Mouse (Mus musculus) forebrain, postnatal 0 days (tissue): ENCODE results near the gene Ndc1. TPM values are rescaled to one million over a fixed set of nuclear protein-coding genes. Genes with fewer than 3 reads are reported as not detected.
"Not testable (repeated sequence)": the region's sequence is repeated elsewhere in the genome, so short reads cannot be mapped to it uniquely, and the experiment has no call there.

Source experiments
- ATAC-seq: fragments of 200-750 bp; cut with Nextera tagmentation; 2 replicates; pipeline ENCODE4 v1.8.0; 2017; ENCODE audit warnings: mild to moderate bottlenecking, moderate library complexity
- DNase-seq: peaks from one replicate; pipeline ENCODE4 v3.0.0-alpha.2; 2015
- H3K27ac ChIP-seq: fragments of 300-500 bp; sonication (generic); 2 replicates; pipeline ENCODE4 v1.5.1; 2014; ENCODE audit warnings: low read depth, mild to moderate bottlenecking, antibody characterized with exemption, low read length, moderate library complexity, mixed read lengths
- H3K27me3 ChIP-seq: fragments of 300-500 bp; sonication (generic); 2 replicates; pipeline ENCODE4 v1.6.1; 2014; ENCODE audit warnings: mild to moderate bottlenecking, low read length, mixed read lengths; ENCODE audit not compliant: insufficient read depth
- H3K36me3 ChIP-seq: fragments of 300-500 bp; sonication (generic); 2 replicates; pipeline ENCODE4 v1.6.1; 2014; ENCODE audit warnings: mild to moderate bottlenecking, moderate library complexity; ENCODE audit not compliant: insufficient read depth
- H3K4me1 ChIP-seq: fragments of 300-500 bp; sonication (generic); 2 replicates; pipeline ENCODE4 v1.6.1; 2014; ENCODE audit warnings: antibody characterized with exemption; ENCODE audit not compliant: insufficient read depth
- H3K4me2 ChIP-seq: fragments of 300-500 bp; sonication (generic); 2 replicates; pipeline ENCODE4 v1.6.1; 2014; ENCODE audit warnings: low read depth, mild to moderate bottlenecking, moderate library complexity
- H3K4me3 ChIP-seq: fragments of 300-500 bp; sonication (generic); 2 replicates; pipeline ENCODE4 v1.5.1; 2014; ENCODE audit warnings: low read depth, low read length, mixed read lengths
- H3K9ac ChIP-seq: fragments of 300-500 bp; sonication (generic); 2 replicates; pipeline ENCODE4 v1.6.1; 2014; ENCODE audit warnings: mild to moderate bottlenecking
- H3K9me3 ChIP-seq: fragments of 300-500 bp; sonication (generic); 2 replicates; pipeline ENCODE4 v1.6.1; 2016; ENCODE audit warnings: low read length
- CTCF ChIP-seq: sonication (generic); IDR thresholded peaks from 2 replicates; pipeline ENCODE4 v1.5.1; 2016; ENCODE audit warnings: antibody characterized with exemption, control low read depth, low read depth
- WGBS: fragments of 180-500 bp; shearing (Covaris S2); extraction: QIAGEN DNeasy Blood & Tissue Kit; methylation state at CpG from one replicate; pipeline ENCODE4 v1.1.7; 2014; 5-methylcytosine and 5-hydroxymethylcytosine counted together
- polyA plus RNA-seq: library from polyadenylated mRNA; unstranded; fragments of >200 nt; fragmentation: Nextera tagmentation; extraction: Ambion mirVana; gene quantifications from 2 replicates; pipeline ENCODE4 v1.2.1, GENCODE M21; 2015
- total RNA-seq: library from RNA; depleted of rRNA; stranded (reverse); fragments of >200 nt; gene quantifications from 2 replicates; pipeline ENCODE4 v1.2.3, GENCODE M21; 2014

Ndc1 gene
- total and polyA plus RNA-seq, 2 experiments from 2014 or later = 18.7 to 30.4 TPM

GRCm38 (mm10) chr4:107363573-107363972, 4.0 kb upstream of the Ndc1 start:
- WGBS = 78% methylated on average over 6 of the region's 6 CpGs
- no peaks in the 10 kb centered on the region for H3K4me1 ChIP-seq
- DNase-seq (no peak), ATAC-seq (no peak)
- no peak for TF ChIP-seq CTCF
- H3K27ac ChIP-seq = no peak overlapping the region
- H3K4me2 ChIP-seq = no peak overlapping the region
- H3K36me3 ChIP-seq = peaks cover 7% of the 10 kb centered on the region; the same call in 1 of the 2 replicates
- no peak overlapping the region for H3K9ac ChIP-seq
- H3K4me3 ChIP-seq = no peak overlapping the region
- H3K9me3 ChIP-seq = no peaks in the 10 kb centered on the region
- no peaks in the 10 kb centered on the region for H3K27me3 ChIP-seq

DNA sequence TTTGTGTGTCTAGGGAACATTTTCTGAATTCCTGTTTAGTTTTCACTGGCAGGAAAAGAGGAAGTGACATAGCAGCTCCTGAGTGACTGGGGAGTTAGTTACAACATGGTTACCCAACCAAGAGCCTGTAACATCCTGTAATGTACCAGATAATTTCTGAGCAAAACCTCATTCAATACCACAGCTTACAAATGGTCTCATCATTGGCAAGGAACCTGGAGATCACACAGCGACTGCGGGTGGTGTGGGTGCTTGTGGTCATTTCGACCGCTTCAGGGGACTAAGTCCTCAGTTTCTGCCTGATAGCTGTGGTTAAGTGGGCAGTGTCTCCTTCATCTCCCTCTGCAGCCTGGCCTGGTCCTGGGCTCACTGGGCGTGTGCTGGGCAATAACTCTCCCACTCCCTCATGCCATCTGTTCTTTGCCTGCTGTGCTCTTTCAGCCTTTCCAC, 3.4 kb upstream of the Ndc1 start:
- no peaks in the 10 kb centered on the region for H3K27me3 ChIP-seq
- no peak overlapping the region for H3K4me2 ChIP-seq
- peaks cover 6% of the 10 kb centered on the region; the same call in 1 of the 2 replicates for H3K36me3 ChIP-seq
- no peak for TF ChIP-seq CTCF
- DNase-seq (no peak), ATAC-seq (no peak)
- no peak overlapping the region for H3K9ac ChIP-seq
- no peaks in the 10 kb centered on the region for H3K4me1 ChIP-seq
- no peaks in the 10 kb centered on the region for H3K9me3 ChIP-seq
- H3K4me3 ChIP-seq = no peak overlapping the region
- WGBS = 85% methylated on average over 5 of the region's 5 CpGs
- no peak overlapping the region for H3K27ac ChIP-seq

DNA sequence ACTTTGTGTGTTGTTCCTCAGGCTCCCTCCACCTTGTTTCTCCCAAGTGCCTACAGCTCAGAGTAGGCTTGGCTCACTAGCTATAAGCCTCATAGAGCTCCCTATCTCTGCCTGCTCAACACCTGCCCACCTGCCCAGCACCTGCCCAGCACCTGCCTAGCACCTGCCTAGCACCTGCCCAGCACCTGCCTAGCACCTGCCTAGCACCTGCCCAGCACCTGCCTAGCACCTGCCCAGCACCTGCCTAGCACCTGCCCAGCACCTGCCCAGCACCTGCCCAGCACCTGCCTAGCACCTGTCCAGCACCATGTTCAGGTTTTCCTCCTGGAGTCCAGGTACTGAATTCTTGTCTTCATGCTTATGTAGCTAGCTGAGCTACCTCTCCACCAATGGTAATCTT, 1.2 kb upstream of the Ndc1 start:
- H3K27ac ChIP-seq, H3K36me3 ChIP-seq, H3K9me3 ChIP-seq, H3K9ac ChIP-seq, H3K27me3 ChIP-seq, H3K4me2 ChIP-seq, H3K4me1 ChIP-seq, ATAC-seq, DNase-seq, H3K4me3 ChIP-seq: not testable (repeated sequence)

DNA sequence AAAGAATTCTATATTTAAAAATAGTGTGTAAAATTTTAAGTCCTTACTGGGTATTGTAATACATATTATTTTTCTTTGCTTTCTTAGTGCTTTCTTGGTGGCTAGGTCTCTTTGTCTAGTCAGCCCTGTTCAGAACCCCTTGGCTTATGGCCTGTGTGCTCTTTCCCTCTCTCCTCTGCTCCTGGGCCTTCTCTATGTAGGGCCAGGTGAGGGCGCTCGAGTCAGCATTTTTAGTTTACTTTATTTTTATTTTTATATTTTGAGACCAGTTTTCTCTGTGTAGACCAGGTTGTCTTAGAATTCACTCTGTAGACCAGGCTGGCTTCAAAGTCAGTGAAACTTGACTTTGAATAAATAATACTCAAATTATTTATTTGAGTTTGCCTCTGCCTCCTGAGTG, 4.7 kb downstream of the Ndc1 start:
- Histone ChIP-seq H3K4me1 (no peaks in the 10 kb centered on the region), H3K4me2 (no peak overlapping the region), H3K27me3 (no peaks in the 10 kb centered on the region), H3K9ac (no peak overlapping the region), H3K27ac (no peak overlapping the region), H3K4me3 (no peak overlapping the region), H3K9me3 (no peaks in the 10 kb centered on the region), H3K36me3 (peaks cover 30% of the 10 kb centered on the region)
- ATAC-seq = no peak
- TF ChIP-seq CTCF = peak; percentile 42
- 66% methylated on average over 2 of the region's 2 CpGs for WGBS
- peak; percentile 13 for DNase-seq

GRCm38 (mm10) chr4:107374677-107375076, 7.1 kb downstream of the Ndc1 start:
- H3K27ac ChIP-seq = no peak overlapping the region
- H3K4me3 ChIP-seq = no peak overlapping the region
- H3K36me3 ChIP-seq = peaks cover 34% of the 10 kb centered on the region
- H3K9ac ChIP-seq = no peak overlapping the region
- H3K4me1 ChIP-seq = no peaks in the 10 kb centered on the region
- no peak overlapping the region for H3K4me2 ChIP-seq
- no peaks in the 10 kb centered on the region for H3K9me3 ChIP-seq
- TF ChIP-seq CTCF = no peak
- DNase-seq = no peak
- no peak for ATAC-seq
- 85% methylated on average over 4 of the region's 4 CpGs for WGBS
- no peaks in the 10 kb centered on the region for H3K27me3 ChIP-seq

- Histone ChIP-seq H3K9ac (no peak overlapping the region), H3K36me3 (peaks cover 50% of the 10 kb centered on the region), H3K27ac (no peak overlapping the region), H3K9me3 (no peaks in the 10 kb centered on the region), H3K27me3 (no peaks in the 10 kb centered on the region), H3K4me1 (no peaks in the 10 kb centered on the region), H3K4me2 (no peak overlapping the region), H3K4me3 (no peak overlapping the region)
- no peak for TF ChIP-seq CTCF
- DNase-seq (no peak), ATAC-seq (no peak)
- 89% methylated on average over 6 of the region's 6 CpGs for WGBS
Measured at GRCm38 (mm10) chr4:107378954-107379353, 11.4 kb downstream of the Ndc1 start.

DNA sequence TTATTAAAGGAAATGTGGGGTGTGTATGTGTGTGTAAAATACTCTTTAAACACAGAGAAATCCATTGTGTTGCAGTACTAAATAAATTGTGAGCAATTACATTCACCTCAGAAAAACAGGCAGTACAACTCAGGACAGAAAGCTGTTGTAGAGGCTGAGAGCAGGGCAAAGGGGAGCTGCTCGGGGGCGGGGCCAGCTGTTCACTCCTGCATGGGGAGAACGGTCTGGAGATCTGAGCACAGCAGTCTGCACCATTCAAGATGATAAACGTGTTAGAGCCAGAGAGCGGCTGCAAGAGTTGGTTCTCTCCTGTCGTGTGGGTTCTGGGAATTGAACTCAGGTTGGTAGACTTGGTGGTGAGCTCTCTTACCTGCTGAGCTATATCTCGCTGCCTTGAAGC, 13.3 kb downstream of the Ndc1 start:
- no peak for TF ChIP-seq CTCF
- Histone ChIP-seq H3K4me3 (no peak overlapping the region), H3K36me3 (peaks cover 43% of the 10 kb centered on the region), H3K4me1 (no peaks in the 10 kb centered on the region), H3K9me3 (no peaks in the 10 kb centered on the region), H3K4me2 (no peak overlapping the region), H3K9ac (no peak overlapping the region), H3K27ac (no peak overlapping the region), H3K27me3 (no peaks in the 10 kb centered on the region)
- 83% methylated on average over 7 of the region's 7 CpGs for WGBS
- DNase-seq = no peak
- ATAC-seq = no peak

DNA sequence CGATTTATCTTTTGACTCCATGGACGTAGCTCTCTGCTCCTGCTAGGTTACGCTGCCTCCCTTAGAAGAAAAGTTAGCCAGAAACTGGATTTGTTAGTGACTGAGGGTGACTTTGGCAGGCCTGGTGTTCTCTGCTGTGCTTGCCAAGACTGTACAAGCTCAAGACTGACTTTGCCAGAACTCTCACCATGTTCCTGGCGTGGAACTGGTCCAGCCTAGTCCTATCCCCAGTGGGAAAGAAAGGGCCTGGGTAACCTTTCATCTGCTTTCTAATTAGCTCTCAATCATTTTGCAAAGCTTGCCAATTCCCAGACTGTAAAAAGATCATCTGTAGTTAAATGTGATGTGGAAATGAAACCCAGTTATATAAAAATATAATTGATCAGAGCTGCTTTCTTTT, 19.5 kb downstream of the Ndc1 start:
- H3K4me2 ChIP-seq = no peak overlapping the region
- ATAC-seq = peak; percentile 50; the same call in 1 of the 2 replicates
- no peak overlapping the region for H3K4me3 ChIP-seq
- no peak overlapping the region for H3K9ac ChIP-seq
- peaks cover 42% of the 10 kb centered on the region for H3K36me3 ChIP-seq
- no peaks in the 10 kb centered on the region for H3K9me3 ChIP-seq
- peak; percentile 45 for DNase-seq
- WGBS = 68% methylated on average over 4 of the region's 4 CpGs
- no peak overlapping the region for H3K27ac ChIP-seq
- no peak for TF ChIP-seq CTCF
- H3K27me3 ChIP-seq = no peaks in the 10 kb centered on the region
- no peaks in the 10 kb centered on the region for H3K4me1 ChIP-seq
